Mouse (Mus musculus) CH12.LX (cell line): ENCODE measurements around the gene Ccdc184.

ENCODE experiments used
- CTCF ChIP-seq, 2 experiments: IDR thresholded peaks in 1 of 2; conservative IDR thresholded peaks in 1 of 2; 2 replicates each; pipeline ENCODE4 v1.5.1; 2011 to 2012; ENCODE audit warnings: low read depth in 2 of 2, low read length in 2 of 2, improper control_type of control experiment in 1 of 2, inconsistent platforms in 1 of 2, mild to moderate bottlenecking in 1 of 2, moderate library complexity in 1 of 2
- GABPA ChIP-seq: IDR thresholded peaks from 2 replicates; pipeline ENCODE4 v1.6.1; 2012; ENCODE audit warnings: low read depth, low read length, improper control_type of control experiment, inconsistent platforms; ENCODE audit not compliant: insufficient replicate concordance
- MAX ChIP-seq: IDR thresholded peaks from 2 replicates; pipeline ENCODE4 v1.6.1; 2011; ENCODE audit warnings: low read length, improper control_type of control experiment
- MAZ ChIP-seq: IDR thresholded peaks from 2 replicates; pipeline ENCODE4 v1.6.1; 2012; ENCODE audit warnings: low read depth, mild to moderate bottlenecking, inconsistent platforms, low read length, improper control_type of control experiment, moderate library complexity
- UBTF ChIP-seq: IDR thresholded peaks from 2 replicates; pipeline ENCODE4 v1.6.1; 2012; ENCODE audit warnings: low read depth, mild to moderate bottlenecking, inconsistent platforms, low read length, improper control_type of control experiment, moderate library complexity
- USF1 ChIP-seq: IDR thresholded peaks from 2 replicates; pipeline ENCODE4 v1.6.1; 2014; ENCODE audit warnings: low read depth, mild to moderate bottlenecking, inconsistent platforms, low read length, improper control_type of control experiment
- ZC3H11A ChIP-seq: IDR thresholded peaks from 2 replicates; pipeline ENCODE4 v1.6.1; 2012; ENCODE audit warnings: low read depth, mild to moderate bottlenecking, inconsistent platforms, low read length, improper control_type of control experiment

- TF ChIP-seq ZC3H11A = no peak
- no peak for TF ChIP-seq GABPA
- TF ChIP-seq MAX = no peak
- TF ChIP-seq MAZ = no peak
- TF ChIP-seq USF1 = no peak
- TF ChIP-seq UBTF = no peak
- no peak for TF ChIP-seq CTCF (conservative IDR thresholded peaks at IDR 0.05 in 1 of 2, IDR thresholded peaks at IDR 0.05 in 1 of 2; ENCODE audit: low read depth in 2 of 2, low read length in 2 of 2)
Measured at GRCm38 (mm10) chr15:98152916-98153315, 14.0 kb upstream of the Ccdc184 start.
